Mouse (Mus musculus) intestine, embryonic 14.5 days (tissue): Measurements from ENCODE around the gene Ptprj. TPM values are rescaled to one million over a fixed set of nuclear protein-coding genes. Genes with fewer than 3 reads are reported as not detected.
A peak's percentile ranks its signal among the peaks of the same experiment; 100 is the strongest.
"Not testable (repeated sequence)": the region's sequence is repeated elsewhere in the genome, so short reads cannot be mapped to it uniquely, and the experiment has no call there.

Experiments
- ATAC-seq: fragments of 200-750 bp; cut with Nextera tagmentation; replicated peaks from 2 replicates; pipeline ENCODE4 v1.8.0; 2017; ENCODE audit warnings: low read depth, moderate number of reproducible peaks, moderate TSS enrichment, moderate library complexity; ENCODE audit not compliant: low FRiP score, low TSS enrichment
- DNase-seq: peaks from one replicate; pipeline ENCODE4 v3.0.0-alpha.2; 2018; ENCODE audit warnings: low spot score
- H3K27ac ChIP-seq: fragments of 300-500 bp; sonication (generic); 2 replicates; pipeline ENCODE4 v1.5.1; 2014; ENCODE audit warnings: low read depth, mild to moderate bottlenecking, control low read depth
- H3K27me3 ChIP-seq: fragments of 300-500 bp; sonication (generic); replicated peaks from 2 replicates; pipeline ENCODE4 v1.6.1; 2014; ENCODE audit warnings: low read length, control low read depth; ENCODE audit not compliant: control insufficient read depth, insufficient read depth
- H3K36me3 ChIP-seq: fragments of 300-500 bp; sonication (generic); 2 replicates; pipeline ENCODE4 v1.6.1; 2014; ENCODE audit warnings: low read length, control low read depth; ENCODE audit not compliant: control insufficient read depth, insufficient read depth
- H3K4me1 ChIP-seq: fragments of 300-500 bp; sonication (generic); replicated peaks from 2 replicates; pipeline ENCODE4 v1.6.1; 2014; ENCODE audit warnings: low read length, control low read depth, mixed read lengths; ENCODE audit not compliant: control insufficient read depth, insufficient read depth
- H3K4me2 ChIP-seq: fragments of 300-500 bp; sonication (generic); 2 replicates; pipeline ENCODE4 v1.6.1; 2014; ENCODE audit warnings: low read length
- H3K4me3 ChIP-seq: fragments of 300-500 bp; sonication (generic); 2 replicates; pipeline ENCODE4 v1.5.1; 2014; ENCODE audit warnings: low read depth, low read length, control low read depth, mixed read lengths
- H3K9ac ChIP-seq: fragments of 300-500 bp; sonication (generic); 2 replicates; pipeline ENCODE4 v1.6.1; 2014; ENCODE audit warnings: mild to moderate bottlenecking, low read length
- H3K9me3 ChIP-seq: fragments of 300-500 bp; sonication (generic); 2 replicates; pipeline ENCODE4 v1.6.1; 2016; ENCODE audit warnings: low read length, control low read depth; ENCODE audit not compliant: control insufficient read depth
- WGBS: fragments of 180-500 bp; shearing (Covaris S2); extraction: QIAGEN DNeasy Blood & Tissue Kit; methylation state at CpG from one replicate; pipeline ENCODE4 v1.1.7; 2014; 5-methylcytosine and 5-hydroxymethylcytosine counted together
- polyA plus RNA-seq: library from polyadenylated mRNA; unstranded; fragments of >200 nt; fragmentation: Nextera tagmentation; extraction: Ambion mirVana; gene quantifications from 2 replicates; pipeline ENCODE4 v1.2.1, GENCODE M21; 2014

Gene Ptprj
- polyA plus RNA-seq, 1 experiment from 2014 or later = 8.3 TPM

DNA sequence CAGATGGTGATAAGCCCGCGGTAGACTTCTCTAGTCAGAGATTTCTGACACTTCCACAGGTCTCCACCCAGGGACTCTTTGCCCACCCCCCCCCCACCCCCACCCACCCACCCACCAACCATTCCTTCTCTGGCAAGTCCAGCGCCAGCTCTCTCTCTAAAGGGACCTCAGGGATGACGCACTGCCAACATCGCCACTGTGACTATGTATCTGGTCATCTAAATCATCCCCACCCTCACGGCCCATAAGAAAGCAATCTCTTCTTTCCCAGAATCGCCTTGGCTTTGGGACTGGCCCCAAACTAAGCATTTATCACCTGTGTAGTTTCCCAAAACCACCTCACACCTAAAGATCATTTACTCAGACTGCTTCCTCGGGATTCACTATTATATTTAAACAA, 5.9 kb downstream of the Ptprj start:
- no peak overlapping the region for H3K9ac ChIP-seq
- peak; percentile 47 for DNase-seq
- no peaks in the 10 kb centered on the region for H3K27me3 ChIP-seq
- no peak overlapping the region for H3K4me2 ChIP-seq
- no peaks in the 10 kb centered on the region for H3K9me3 ChIP-seq
- no peak overlapping the region for H3K27ac ChIP-seq
- 60% methylated on average over 8 of the region's 8 CpGs for WGBS
- no peak for ATAC-seq
- H3K4me3 ChIP-seq = no peak overlapping the region
- peaks cover 9% of the 10 kb centered on the region for H3K4me1 ChIP-seq
- no peaks in the 10 kb centered on the region for H3K36me3 ChIP-seq

DNA sequence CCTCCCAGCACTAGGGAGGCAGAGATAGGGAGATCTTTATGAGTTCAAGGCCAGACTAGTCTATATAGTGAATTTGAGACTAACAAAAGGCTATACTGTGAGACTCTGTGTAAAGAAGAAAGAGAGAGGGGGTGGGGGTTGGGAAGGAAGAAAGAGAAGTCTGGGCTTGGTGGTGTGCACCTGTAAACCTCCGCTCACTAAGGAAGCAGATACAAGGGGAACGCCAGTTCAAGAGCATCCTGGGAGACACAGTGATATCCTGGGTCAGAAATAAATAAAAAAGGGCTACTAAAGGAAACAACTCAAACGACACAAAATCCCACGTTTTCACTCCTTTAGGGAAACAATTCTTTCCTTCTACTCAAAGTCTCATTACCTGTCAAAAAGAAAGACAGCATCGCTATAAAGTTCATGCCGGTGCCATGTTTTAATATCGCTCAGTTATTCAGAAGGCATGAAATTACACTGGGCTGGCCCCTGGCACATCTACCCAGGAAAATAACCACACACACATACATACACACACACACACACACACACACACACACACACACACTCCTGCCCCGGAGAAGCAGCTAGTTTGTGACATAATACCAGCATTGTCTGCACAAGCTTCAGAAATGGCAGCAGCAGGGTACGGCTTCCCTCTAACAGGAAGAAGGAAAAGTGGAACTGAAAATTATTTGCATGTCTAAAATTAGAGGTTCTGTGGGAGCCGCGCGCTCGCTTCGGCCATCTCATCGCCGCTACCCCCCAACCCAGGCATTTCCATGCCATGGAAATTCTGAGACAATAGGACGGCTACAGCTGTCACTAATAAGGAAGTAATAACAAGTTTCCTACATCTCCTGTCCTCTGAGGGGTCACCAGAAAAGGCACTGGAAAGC, 6.6 kb downstream of the Ptprj start:
- 68% methylated on average over 17 of the region's 17 CpGs for WGBS
- Histone ChIP-seq H3K9me3 (no peaks in the 10 kb centered on the region), H3K27ac (no peak overlapping the region), H3K36me3 (no peaks in the 10 kb centered on the region), H3K4me1 (peaks cover 9% of the 10 kb centered on the region), H3K9ac (no peak overlapping the region), H3K27me3 (no peaks in the 10 kb centered on the region), H3K4me3 (no peak overlapping the region), H3K4me2 (0 out of 2 replicates have a peak overlapping the region, but pooled peaks have one; percentile 6)
- DNase-seq (peak; percentile 57), ATAC-seq (0 out of 2 replicates have a peak, but pooled peaks have one; percentile 9)

DNA sequence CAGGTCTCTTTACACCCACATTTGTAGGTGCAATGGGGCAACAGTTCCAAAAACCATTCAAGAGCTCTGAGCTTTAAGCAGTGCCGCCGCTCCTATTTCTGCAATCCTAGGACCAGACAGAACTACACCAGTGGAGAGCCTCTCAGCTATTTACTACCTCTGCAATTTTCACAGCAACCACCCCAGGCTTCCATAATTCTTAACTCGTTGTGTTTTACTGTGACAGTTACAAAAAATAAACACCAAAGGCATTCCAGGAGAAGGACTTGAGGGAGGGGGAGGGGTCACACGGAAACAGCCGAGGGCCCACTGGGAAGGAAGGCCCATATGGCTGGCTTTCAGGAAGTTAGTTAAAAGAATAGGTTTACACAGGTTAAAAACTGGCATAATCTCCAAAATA, 8.3 kb downstream of the Ptprj start:
- Histone ChIP-seq H3K4me1 (peaks cover 9% of the 10 kb centered on the region), H3K4me2 (no peak overlapping the region), H3K36me3 (no peaks in the 10 kb centered on the region), H3K27me3 (no peaks in the 10 kb centered on the region), H3K27ac (no peak overlapping the region), H3K9ac (no peak overlapping the region), H3K9me3 (no peaks in the 10 kb centered on the region), H3K4me3 (no peak overlapping the region)
- ATAC-seq (no peak), DNase-seq (peak; percentile 53)
- 22% methylated on average over 5 of the region's 5 CpGs for WGBS

DNA sequence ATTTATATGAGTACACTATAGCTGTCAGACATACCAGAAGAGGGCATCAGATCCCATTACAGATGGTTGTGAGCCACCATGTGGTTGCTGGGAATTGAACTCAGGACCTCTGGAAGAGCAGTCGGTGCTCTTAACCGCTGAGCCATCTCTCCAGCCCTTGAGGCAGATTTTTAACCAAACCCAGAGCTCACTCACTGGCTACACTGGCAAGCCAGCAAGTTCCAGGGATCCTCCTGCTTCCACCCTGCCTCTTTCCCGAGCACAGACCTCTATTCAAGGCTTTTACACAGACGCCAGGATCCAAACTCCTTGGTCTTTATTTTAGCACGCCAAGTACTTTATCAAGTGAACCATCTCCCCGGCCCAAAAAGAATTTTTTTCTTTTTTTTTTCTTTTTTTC, 9.0 kb downstream of the Ptprj start:
- H3K4me2 ChIP-seq, H3K27me3 ChIP-seq, H3K9ac ChIP-seq, H3K4me3 ChIP-seq, H3K27ac ChIP-seq, H3K4me1 ChIP-seq, ATAC-seq, H3K9me3 ChIP-seq, H3K36me3 ChIP-seq: not testable (repeated sequence)
- WGBS = 86% methylated on average over 6 of the region's 6 CpGs
- peak; percentile 13 for DNase-seq

DNA sequence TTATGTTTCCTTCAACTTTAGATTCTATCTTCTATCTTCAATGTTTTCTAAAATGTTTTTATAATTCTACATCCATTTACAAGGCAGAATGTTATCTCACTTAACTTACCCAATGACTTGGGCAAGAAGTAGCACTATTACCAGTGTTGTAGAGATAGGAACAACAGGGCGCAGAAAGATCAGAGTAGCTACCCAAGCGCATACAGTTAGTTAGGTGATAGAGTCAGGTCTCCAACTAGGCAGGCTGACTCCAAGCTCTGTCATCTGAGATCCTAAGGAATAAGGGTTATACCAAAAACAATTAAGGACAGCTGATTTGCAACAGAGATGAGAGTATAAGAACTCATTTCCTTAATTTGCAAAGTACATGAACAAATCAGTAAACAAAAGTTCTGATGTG, 9.6 kb downstream of the Ptprj start:
- Histone ChIP-seq H3K9me3 (no peaks in the 10 kb centered on the region), H3K27me3 (no peaks in the 10 kb centered on the region), H3K4me2 (no peak overlapping the region), H3K27ac (no peak overlapping the region), H3K4me3 (no peak overlapping the region), H3K4me1 (peaks cover 9% of the 10 kb centered on the region), H3K9ac (no peak overlapping the region), H3K36me3 (no peaks in the 10 kb centered on the region)
- WGBS = 97% methylated on average over 2 of the region's 2 CpGs
- ATAC-seq (no peak), DNase-seq (peak; percentile 4)

DNA sequence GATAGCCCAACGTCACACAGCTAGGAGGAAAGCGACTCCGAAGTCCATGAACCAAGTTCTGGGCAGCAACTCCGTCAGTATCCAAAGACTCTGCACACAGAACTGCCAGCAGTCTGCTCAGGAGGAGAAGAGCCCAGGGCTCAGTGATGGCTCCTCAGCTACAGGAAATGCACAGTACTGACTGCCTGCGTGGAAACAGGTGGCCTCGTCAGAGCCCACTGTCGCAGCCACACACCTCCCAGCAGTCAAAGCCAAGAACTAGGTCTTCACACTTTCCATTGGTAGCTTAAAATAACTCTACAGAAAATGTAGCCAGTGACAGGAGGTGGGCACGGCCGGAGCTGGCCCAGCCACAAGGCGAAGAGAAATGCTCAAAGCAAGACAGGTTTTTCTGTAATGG, 10.2 kb downstream of the Ptprj start:
- DNase-seq = no peak
- peaks cover 3% of the 10 kb centered on the region; the same call in 1 of the 2 replicates for H3K4me1 ChIP-seq
- WGBS = 88% methylated on average over 10 of the region's 10 CpGs
- H3K4me3 ChIP-seq = no peak overlapping the region
- no peak overlapping the region for H3K4me2 ChIP-seq
- H3K9me3 ChIP-seq = no peaks in the 10 kb centered on the region
- H3K36me3 ChIP-seq = no peaks in the 10 kb centered on the region
- H3K9ac ChIP-seq = no peak overlapping the region
- H3K27me3 ChIP-seq = no peaks in the 10 kb centered on the region
- no peak overlapping the region for H3K27ac ChIP-seq
- ATAC-seq = no peak

DNA sequence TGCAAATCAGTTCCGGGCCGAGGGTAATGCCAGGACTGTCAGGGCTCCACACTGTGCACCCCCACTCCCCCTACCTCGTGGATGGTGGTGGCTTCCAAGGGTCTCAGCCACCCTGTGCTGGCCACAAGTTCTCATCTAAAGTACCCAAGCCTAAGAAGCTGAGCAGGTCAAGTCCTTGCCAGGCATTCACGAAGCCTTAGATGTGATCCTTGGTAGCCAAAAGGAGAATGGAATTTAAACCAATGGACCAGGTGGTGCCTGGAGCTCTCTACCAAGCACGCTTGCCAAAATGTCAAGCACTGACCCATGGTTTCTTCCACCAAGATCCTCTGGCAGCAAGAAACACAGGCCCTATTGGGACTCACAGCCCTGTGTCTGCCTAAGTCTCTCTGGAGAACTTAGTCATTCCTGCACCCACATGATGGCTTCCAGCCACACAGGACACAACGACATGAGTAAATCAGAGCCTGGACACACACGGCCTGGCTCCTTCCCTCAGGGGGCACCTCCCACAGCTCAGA, 11.4 kb downstream of the Ptprj start:
- no peaks in the 10 kb centered on the region for H3K36me3 ChIP-seq
- ATAC-seq (no peak), DNase-seq (no peak)
- H3K4me2 ChIP-seq = no peak overlapping the region
- H3K9ac ChIP-seq = no peak overlapping the region
- H3K9me3 ChIP-seq = no peaks in the 10 kb centered on the region
- 81% methylated on average over 7 of the region's 7 CpGs for WGBS
- H3K27me3 ChIP-seq = no peaks in the 10 kb centered on the region
- no peak overlapping the region for H3K27ac ChIP-seq
- H3K4me1 ChIP-seq = no peaks in the 10 kb centered on the region; the same call in 1 of the 2 replicates
- H3K4me3 ChIP-seq = no peak overlapping the region

DNA sequence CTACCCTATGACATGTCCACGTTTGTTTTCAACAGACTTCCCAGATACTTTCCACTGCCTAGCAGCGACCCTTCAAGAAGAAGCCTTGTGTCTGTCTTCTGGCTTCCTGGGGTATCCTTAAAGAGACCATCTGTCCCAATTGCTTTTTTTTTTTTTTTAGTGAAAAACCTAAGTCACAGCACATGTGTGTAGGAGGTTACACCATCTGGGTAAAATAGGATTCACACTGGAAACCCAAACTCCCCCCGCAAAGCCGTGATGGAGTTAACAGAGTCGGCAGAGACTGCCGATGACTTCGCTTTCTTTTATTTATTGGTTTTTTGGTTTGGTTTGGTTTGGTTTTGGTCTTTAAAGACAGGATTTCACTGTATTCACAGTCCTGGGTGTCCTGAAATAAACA, 12.4 kb downstream of the Ptprj start:
- Histone ChIP-seq H3K4me3 (no peak overlapping the region), H3K9ac (no peak overlapping the region), H3K27me3 (no peaks in the 10 kb centered on the region), H3K36me3 (no peaks in the 10 kb centered on the region), H3K4me1 (no peaks in the 10 kb centered on the region; the same call in 1 of the 2 replicates), H3K27ac (no peak overlapping the region), H3K4me2 (no peak overlapping the region), H3K9me3 (no peaks in the 10 kb centered on the region)
- DNase-seq (no peak), ATAC-seq (no peak)
- 88% methylated on average over 7 of the region's 7 CpGs for WGBS
